Mouse (Mus musculus) cerebellum, postnatal 10 days (tissue): Measurements from ENCODE around the gene Rnpep.

ENCODE experiments used
- DNase-seq, 2 experiments: peaks; one replicate each; pipeline ENCODE4 v3.0.0; 2021; ENCODE audit warnings: mixed read lengths in 2 of 2

Rnpep gene

GRCm38 (mm10) chr1:135283826-135284291 lies at the start of gene Rnpep:
Gene Rnpep, minus strand, starts transcription at chr1:135284084.
- DNase-seq, result peak; percentile 85 to 88

- DNase-seq, result no peak
Observed at GRCm38 (mm10) chr1:135330578-135330977, 46.7 kb upstream of the Rnpep start.

GRCm38 (mm10) chr1:135328368-135328767 lies 44.5 kb upstream of the Rnpep start:
- DNase-seq, result no peak

- no peak for DNase-seq
Observed at GRCm38 (mm10) chr1:135325934-135326333, 42.0 kb upstream of the Rnpep start.

- DNase-seq, result peak; percentile 17 to 20
Observed at GRCm38 (mm10) chr1:135324571-135324970, 40.7 kb upstream of the Rnpep start, which contains the start of gene Lmod1. Gene Lmod1, plus strand, starts transcription at chr1:135324807.

- no peak for DNase-seq
Observed at GRCm38 (mm10) chr1:135323367-135323901, 39.5 kb upstream of the Rnpep start.

GRCm38 (mm10) chr1:135313284-135314031 lies 29.6 kb upstream of the Rnpep start, which contains the start of gene Timm17a:
Gene Timm17a, minus strand, starts transcription at chr1:135313778.
- peak; percentile 95 to 96 for DNase-seq

- DNase-seq, result no peak
Observed at GRCm38 (mm10) chr1:135312201-135312600, 28.3 kb upstream of the Rnpep start.

GRCm38 (mm10) chr1:135311356-135311755 lies 27.5 kb upstream of the Rnpep start:
- peak; percentile 26 to 46 for DNase-seq

- DNase-seq, result no peak
Observed at GRCm38 (mm10) chr1:135290908-135291307, 7.0 kb upstream of the Rnpep start.

GRCm38 (mm10) chr1:135286311-135286710 lies 2.4 kb upstream of the Rnpep start:
- no peak for DNase-seq

- DNase-seq, result peak; percentile 75 to 80
Observed at GRCm38 (mm10) chr1:135283287-135283825, 528 bp downstream of the Rnpep start.

- DNase-seq, result no peak
Observed at GRCm38 (mm10) chr1:135282536-135283286, 1.2 kb downstream of the Rnpep start.

- no peak for DNase-seq
Observed at GRCm38 (mm10) chr1:135281841-135282240, 2.0 kb downstream of the Rnpep start.

- DNase-seq, result peak; percentile 68 to 80
Observed at GRCm38 (mm10) chr1:135280646-135281045, 3.2 kb downstream of the Rnpep start.

- peak; percentile 85 to 87 for DNase-seq
Observed at GRCm38 (mm10) chr1:135271371-135271770, 12.5 kb downstream of the Rnpep start.

GRCm38 (mm10) chr1:135267663-135268446 lies 16.0 kb downstream of the Rnpep start:
- no peak for DNase-seq

GRCm38 (mm10) chr1:135265834-135266233 lies 18.1 kb downstream of the Rnpep start:
- DNase-seq, result no peak

GRCm38 (mm10) chr1:135263316-135263715 lies 20.6 kb downstream of the Rnpep start:
- DNase-seq, result no peak

GRCm38 (mm10) chr1:135262329-135262728 lies 21.6 kb downstream of the Rnpep start:
- DNase-seq, result no peak

- DNase-seq, result no peak
Observed at GRCm38 (mm10) chr1:135260931-135261330, 23.0 kb downstream of the Rnpep start.

GRCm38 (mm10) chr1:135259128-135259436 lies 24.8 kb downstream of the Rnpep start:
- DNase-seq, result peak; percentile 94 to 96
